ENCODE assay signal across 8 mouse cellular contexts in genomic region chr1:184734067-184734830, GRCm38 (mm10). TPM values are rescaled to one million over a fixed set of nuclear protein-coding genes. Genes with fewer than 3 reads are reported as not detected.
A peak's percentile ranks its signal among the peaks of the same experiment; 100 is the strongest.
DNase-seq lines count a peak whose midpoint lies in the region; ATAC-seq and TF ChIP-seq lines count a peak whose summit lies in the region.

No protein-coding gene starts in this region.

- H3K4me1 ChIP-seq in liver, adult 2 months (ENCODE audit: control insufficient read depth, insufficient read depth, low read length), result no peaks in the 10 kb centered on the region
- peaks cover 6% of the 10 kb centered on the region; the same call in 1 of the 2 replicates for H3K4me1 ChIP-seq in embryonic facial prominence, embryonic 12.5 days
- peaks cover 36% of the 10 kb centered on the region for H3K4me1 ChIP-seq in kidney, embryonic 15.5 days

- H3K27ac ChIP-seq in liver, adult 2 months (replicated peaks; ENCODE audit: insufficient read depth, low read depth, low read length), result peak overlapping the region; percentile 30
- H3K27ac ChIP-seq in embryonic facial prominence, embryonic 12.5 days, result no peak overlapping the region
- H3K27ac ChIP-seq in kidney, embryonic 15.5 days, result no peak overlapping the region

- H3K36me3 ChIP-seq in liver, adult 2 months (ENCODE audit: control insufficient read depth, insufficient read depth, low read length), result no peaks in the 10 kb centered on the region
- H3K36me3 ChIP-seq in embryonic facial prominence, embryonic 12.5 days, result no peaks in the 10 kb centered on the region
- H3K36me3 ChIP-seq in kidney, embryonic 15.5 days, result no peaks in the 10 kb centered on the region

- peak overlapping the region; percentile 45 for H3K4me3 ChIP-seq in liver, adult 2 months (ENCODE audit: insufficient read depth, low read depth, low read length)
- H3K4me3 ChIP-seq in embryonic facial prominence, embryonic 12.5 days, result no peak overlapping the region
- peak overlapping the region; percentile 61; the same call in 1 of the 2 replicates for H3K4me3 ChIP-seq in kidney, embryonic 15.5 days (replicated peaks)

- H3K27me3 ChIP-seq in liver, adult 2 months (ENCODE audit: control insufficient read depth, insufficient read depth, low read length), result peaks cover 14% of the 10 kb centered on the region
- H3K27me3 ChIP-seq in embryonic facial prominence, embryonic 12.5 days, result peaks cover 77% of the 10 kb centered on the region
- peaks cover 92% of the 10 kb centered on the region for H3K27me3 ChIP-seq in kidney, embryonic 15.5 days

- peak overlapping the region; percentile 54 for H3K9ac ChIP-seq in liver, adult 2 months (ENCODE audit: low read depth, low read length)
- H3K9ac ChIP-seq in embryonic facial prominence, embryonic 12.5 days, result no peak overlapping the region
- H3K9ac ChIP-seq in kidney, embryonic 15.5 days, result no peak overlapping the region

- 0 out of 2 replicates have a peak overlapping the region, but pooled peaks have one; percentile 9 for H3K4me2 ChIP-seq in embryonic facial prominence, embryonic 12.5 days (replicated peaks)
- H3K4me2 ChIP-seq in kidney, embryonic 15.5 days, result peak overlapping the region; percentile 96

- H3K79me2 ChIP-seq in liver, adult 2 months (ENCODE audit: control insufficient read depth, insufficient read depth, low read length), result no peaks in the 10 kb centered on the region

- TF ChIP-seq CTCF in liver, adult 2 months (IDR thresholded peaks at IDR 0.05; ENCODE audit: low read depth, low read length), result no peak

- H3K9me3 ChIP-seq in embryonic facial prominence, embryonic 12.5 days, result no peaks in the 10 kb centered on the region
- H3K9me3 ChIP-seq in kidney, embryonic 15.5 days (replicated peaks), result no peaks in the 10 kb centered on the region

- no peak for TF ChIP-seq POLR2A in liver, adult 2 months (IDR thresholded peaks at IDR 0.05; ENCODE audit: extremely low read depth, insufficient read depth, low read length)

- no peak for DNase-seq in liver, adult 2 months (ENCODE audit: extremely low read depth, low read depth, low spot score)
- DNase-seq in liver, result no peak
- peak; percentile 48 to 54 for DNase-seq in lung, postnatal 4 days
- no peak for DNase-seq in frontal cortex, postnatal 14 days (ENCODE audit: low spot score in 2 of 2)
- DNase-seq in urinary bladder, postnatal 25 days (ENCODE audit: low spot score), result no peak
- no peak for DNase-seq in urinary bladder, postnatal 4 days (ENCODE audit: low spot score in 2 of 2)

- WGBS in liver, adult 2 months, result 4% methylated on average over 27 of the region's 27 CpGs
- WGBS in embryonic facial prominence, embryonic 12.5 days, result 2% methylated on average over 26 of the region's 27 CpGs
- 2% methylated on average over 27 of the region's 27 CpGs for whole genome bisulfite sequencing in kidney, embryonic 15.5 days

- ATAC-seq in embryonic facial prominence, embryonic 12.5 days (ENCODE audit: insufficient number of reproducible peaks, insufficient read depth, low FRiP score, low TSS enrichment), result no peak
- no peak for ATAC-seq in kidney, embryonic 15.5 days (replicated peaks; ENCODE audit: low FRiP score)

RNA-seq across cellular contexts. Expression of gene Hlx, which starts 1.8 kb away (rescaled TPM):
- 1.1 and 2.3 TPM in 2 replicates for total RNA-seq in liver, adult 2 months (2014; rRNA removed)
- 6.1 and 7.3 TPM in 2 replicates for polyA plus RNA-seq in liver, adult 2 months (2012; rRNA removed)
- 8.4 and 9.7 TPM in 2 replicates for polyA plus RNA-seq in embryonic facial prominence, embryonic 12.5 days (2016; fragmentation: Nextera tagmentation; extraction: Ambion mirVana)
- 16.6 and 18.5 TPM in 2 replicates for polyA plus RNA-seq in kidney, embryonic 15.5 days (2015; fragmentation: Nextera tagmentation; extraction: Ambion mirVana)

Comparison
In these comparisons a context has a peak if more than half of its experiments do, and no peak if none do; other contexts are left out.
1. DNase-seq: peak in lung, postnatal 4 days (2 of 2); none in liver, adult 2 months (single experiment), liver (single experiment), frontal cortex, postnatal 14 days (0 of 2), urinary bladder, postnatal 25 days (single experiment) and urinary bladder, postnatal 4 days (0 of 2).